ENCODE assay signal across 13 mouse cellular contexts in the genomic region with DNA sequence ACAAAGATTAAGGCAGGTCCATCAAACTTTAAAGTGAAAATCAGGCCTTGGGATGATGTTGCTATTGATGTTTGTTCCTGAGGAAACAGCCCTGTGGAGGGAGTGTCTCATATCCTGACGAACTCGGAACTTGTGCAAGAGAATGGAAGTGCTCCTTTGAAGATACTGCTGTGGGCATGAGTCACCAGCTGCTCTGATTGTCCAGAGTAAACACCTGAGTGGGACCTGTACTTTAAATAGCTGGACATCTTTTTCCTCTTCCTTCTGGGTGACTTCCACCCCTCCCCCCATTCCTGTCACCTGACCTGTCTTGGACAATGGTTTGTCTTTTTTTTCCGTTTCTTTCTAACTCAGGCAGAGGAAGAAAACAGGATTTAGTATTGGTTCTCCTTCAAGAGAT. TPM values are rescaled to one million over a fixed set of nuclear protein-coding genes. Genes with fewer than 3 reads are reported as not detected.
DNase-seq lines count a peak whose midpoint lies in the region; ATAC-seq and TF ChIP-seq lines count a peak whose summit lies in the region.
"Had no signal": no experiment of that assay in that cellular context is flagged by ENCODE, and none has a peak within 500 bp of the region (broad histone marks: within the 10 kb centered on the region; RNA-seq: fewer than 3 reads in every experiment).

No protein-coding gene starts in this region.

- no peak overlapping the region for H3K4me3 ChIP-seq in left cerebral cortex, adult 2 months
- no peak overlapping the region for H3K4me3 ChIP-seq in heart, embryonic 16.5 days (ENCODE audit: low read length)
- no peak overlapping the region for H3K4me3 ChIP-seq in forebrain, embryonic 15.5 days
- H3K4me3 ChIP-seq: erythroblast, embryonic 14.5 days; heart, embryonic 13.5 days had no signal

- peaks cover 9% of the 10 kb centered on the region for H3K4me1 ChIP-seq in heart, embryonic 16.5 days (ENCODE audit: control insufficient read depth, insufficient read depth, low read length)
- H3K4me1 ChIP-seq in forebrain, embryonic 15.5 days, result peaks cover 8% of the 10 kb centered on the region

- no peaks in the 10 kb centered on the region for H3K27me3 ChIP-seq in heart, embryonic 16.5 days (ENCODE audit: control insufficient read depth, insufficient read depth, low read length)
- no peaks in the 10 kb centered on the region for H3K27me3 ChIP-seq in forebrain, embryonic 15.5 days
- H3K27me3 ChIP-seq: heart, embryonic 13.5 days had no signal

- H3K36me3 ChIP-seq in heart, embryonic 16.5 days (ENCODE audit: control insufficient read depth, insufficient read depth), result no peaks in the 10 kb centered on the region
- no peaks in the 10 kb centered on the region for H3K36me3 ChIP-seq in forebrain, embryonic 15.5 days
- H3K36me3 ChIP-seq: heart, embryonic 13.5 days had no signal

- no peak overlapping the region for H3K4me2 ChIP-seq in heart, embryonic 16.5 days (ENCODE audit: low read depth, low read length)
- H3K4me2 ChIP-seq in forebrain, embryonic 15.5 days (replicated peaks), result no peak overlapping the region
- H3K4me2 ChIP-seq: heart, embryonic 13.5 days had no signal

- ATAC-seq in heart, embryonic 16.5 days (replicated peaks; ENCODE audit: extremely low read depth, insufficient read depth, low FRiP score), result peak; percentile 65
- ATAC-seq in forebrain, embryonic 15.5 days (replicated peaks), result no peak

- H3K27ac ChIP-seq in left cerebral cortex, adult 2 months, result peak overlapping the region; percentile 29; the same call in 1 of the 2 replicates
- H3K27ac ChIP-seq in heart, embryonic 16.5 days (ENCODE audit: low read length), result peak overlapping the region; percentile 76
- no peak overlapping the region for H3K27ac ChIP-seq in forebrain, embryonic 15.5 days (replicated peaks)
- H3K27ac ChIP-seq: liver, embryonic 14.5 days had no signal

- no peak for TF ChIP-seq CTCF in left cerebral cortex, adult 2 months (IDR thresholded peaks at IDR 0.05)

- WGBS in heart, embryonic 16.5 days, result 57% methylated on average over 3 of the region's 3 CpGs
- WGBS in forebrain, embryonic 15.5 days, result 71% methylated on average over 3 of the region's 3 CpGs

- no peak overlapping the region for H3K9ac ChIP-seq in heart, embryonic 16.5 days (ENCODE audit: low read length)
- no peak overlapping the region for H3K9ac ChIP-seq in forebrain, embryonic 15.5 days (replicated peaks)
- H3K9ac ChIP-seq: heart, embryonic 13.5 days; liver, embryonic 14.5 days had no signal

- H3K9me3 ChIP-seq in heart, embryonic 16.5 days (replicated peaks; ENCODE audit: control insufficient read depth, low read length), result no peaks in the 10 kb centered on the region
- no peaks in the 10 kb centered on the region for H3K9me3 ChIP-seq in forebrain, embryonic 15.5 days
- H3K9me3 ChIP-seq: heart, embryonic 13.5 days had no signal

- DNase-seq in left cerebral cortex, adult 2 months (ENCODE audit: extremely low spot score in 1 of 2, low spot score in 2 of 2), result no peak
- DNase-seq in left cerebral cortex, adult 11 months (ENCODE audit: low spot score), result no peak
- peak; percentile 73 for DNase-seq in kidney, postnatal 14 days
- DNase-seq in yolk sac, embryonic 10.5 days (ENCODE audit: low spot score), result peak; percentile 51
- DNase-seq in thymus, postnatal 36 days, result no peak
- DNase-seq in retina, postnatal 1 day, result no peak
- DNase-seq: cerebellum, adult 9-11 months; right cerebral cortex, postnatal 25 days had no signal

- intact Hi-C loops in left cerebral cortex, adult 2 months (cut with DNase I), result no loop called here

RNA-seq across cellular contexts. Expression of a gene that starts 13.2 kb away (rescaled TPM):
- total RNA-seq in left cerebral cortex, adult 2 months (2021), result 100 to 1,000 TPM in 1 of 2 experiments, 10 to 100 TPM in 1; 97.3 to 104 TPM
- polyA plus RNA-seq in heart, embryonic 16.5 days (2015; fragmentation: Nextera tagmentation; extraction: Ambion mirVana), result 6.4 and 9.6 TPM in 2 replicates
- 30.1 and 31.9 TPM in 2 replicates for polyA plus RNA-seq in forebrain, embryonic 15.5 days (2015; fragmentation: Nextera tagmentation; extraction: Ambion mirVana)

RNA-seq across cellular contexts. Expression of a gene that starts 13.3 kb away (rescaled TPM):
- 10 to 100 TPM; 18.7 to 19.6 TPM for total RNA-seq in left cerebral cortex, adult 2 months (2021)
- polyA plus RNA-seq in heart, embryonic 16.5 days (2015; fragmentation: Nextera tagmentation; extraction: Ambion mirVana), result 28.0 and 28.4 TPM in 2 replicates
- 26.9 and 27.5 TPM in 2 replicates for polyA plus RNA-seq in forebrain, embryonic 15.5 days (2015; fragmentation: Nextera tagmentation; extraction: Ambion mirVana)

Comparison
In these comparisons a context has a peak if more than half of its experiments do, and no peak if none do; other contexts are left out.
1. DNase-seq: peak in kidney, postnatal 14 days (single experiment) and yolk sac, embryonic 10.5 days (single experiment); none in left cerebral cortex, adult 2 months (0 of 2), left cerebral cortex, adult 11 months (single experiment), thymus, postnatal 36 days (0 of 2) and retina, postnatal 1 day (single experiment).